Mouse (Mus musculus): ENCODE data around the gene Lsamp. TPM values are rescaled to one million over a fixed set of nuclear protein-coding genes. Genes with fewer than 3 reads are reported as not detected.
A peak's percentile ranks its signal among the peaks of the same experiment; 100 is the strongest.

The Lsamp gene
- polyA plus RNA-seq, 1 experiment from 2014 or later: 168 TPM

- ATAC-seq (ENCODE audit: low read depth): no peak
- Histone ChIP-seq H3K4me2 (ENCODE audit: low read depth, low read length) (no peak overlapping the region), H3K27ac (ENCODE audit: low read depth, low read length) (no peak overlapping the region), H3K9ac (replicated peaks; ENCODE audit: low read depth, low read length) (no peak overlapping the region), H3K27me3 (ENCODE audit: control insufficient read depth, insufficient read depth, low read length) (no peaks in the 10 kb centered on the region), H3K36me3 (ENCODE audit: control insufficient read depth, insufficient read depth, low read length) (no peaks in the 10 kb centered on the region), H3K4me3 (ENCODE audit: low read depth, low read length) (no peak overlapping the region), H3K9me3 (ENCODE audit: control insufficient read depth, low read length) (no peaks in the 10 kb centered on the region), H3K4me1 (ENCODE audit: control insufficient read depth, insufficient read depth, low read length) (no peaks in the 10 kb centered on the region)
- WGBS: 60% methylated on average over 4 of the region's 4 CpGs
Observed at GRCm38 (mm10) chr16:41131053-41131452, 1146.9 kb downstream of the Lsamp start.

- no peaks in the 10 kb centered on the region for H3K4me1 ChIP-seq (ENCODE audit: control insufficient read depth, insufficient read depth, low read length)
- H3K4me3 ChIP-seq (ENCODE audit: low read depth, low read length): no peak overlapping the region
- 78% methylated on average over 1 of the region's 1 CpGs for WGBS
- H3K27ac ChIP-seq (ENCODE audit: low read depth, low read length): no peak overlapping the region
- H3K9me3 ChIP-seq (ENCODE audit: control insufficient read depth, low read length): no peaks in the 10 kb centered on the region
- no peaks in the 10 kb centered on the region for H3K36me3 ChIP-seq (ENCODE audit: control insufficient read depth, insufficient read depth, low read length)
- H3K27me3 ChIP-seq (ENCODE audit: control insufficient read depth, insufficient read depth, low read length): no peaks in the 10 kb centered on the region
- H3K4me2 ChIP-seq (ENCODE audit: low read depth, low read length): no peak overlapping the region
- H3K9ac ChIP-seq (replicated peaks; ENCODE audit: low read depth, low read length): no peak overlapping the region
- ATAC-seq (ENCODE audit: low read depth): no peak
Observed at GRCm38 (mm10) chr16:41172839-41173238, 1188.7 kb downstream of the Lsamp start.

DNA sequence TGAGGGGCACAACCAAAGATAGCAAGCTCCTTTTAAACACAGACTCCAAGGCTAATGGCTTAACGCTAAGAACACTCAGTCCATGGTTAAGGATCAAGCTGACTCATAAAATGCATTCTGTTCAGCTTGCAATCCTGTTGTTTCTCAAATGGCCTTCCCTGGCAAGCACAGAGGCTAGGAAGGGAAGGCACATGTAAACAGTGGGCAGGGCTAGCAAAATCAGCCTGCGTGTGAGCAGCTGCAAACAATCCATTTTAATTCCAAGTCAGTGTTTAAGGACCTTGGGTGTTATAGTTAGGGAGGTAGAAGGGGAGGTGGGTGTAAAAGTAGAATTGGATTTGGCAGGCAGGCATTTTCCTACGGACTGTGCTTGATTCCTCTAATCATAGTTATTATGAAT, 1195.4 kb downstream of the Lsamp start:
- no peaks in the 10 kb centered on the region for H3K27me3 ChIP-seq (ENCODE audit: control insufficient read depth, insufficient read depth, low read length)
- no peak for ATAC-seq (ENCODE audit: low read depth)
- H3K4me2 ChIP-seq (ENCODE audit: low read depth, low read length): no peak overlapping the region
- H3K9ac ChIP-seq (replicated peaks; ENCODE audit: low read depth, low read length): no peak overlapping the region
- no peak overlapping the region for H3K4me3 ChIP-seq (ENCODE audit: low read depth, low read length)
- no peaks in the 10 kb centered on the region for H3K9me3 ChIP-seq (ENCODE audit: control insufficient read depth, low read length)
- peaks cover 3% of the 10 kb centered on the region; the same call in 1 of the 2 replicates for H3K4me1 ChIP-seq (ENCODE audit: control insufficient read depth, insufficient read depth, low read length)
- H3K36me3 ChIP-seq (ENCODE audit: control insufficient read depth, insufficient read depth, low read length): no peaks in the 10 kb centered on the region
- no peak overlapping the region for H3K27ac ChIP-seq (ENCODE audit: low read depth, low read length)
- WGBS: 43% methylated on average over 3 of the region's 3 CpGs

GRCm38 (mm10) chr16:41180867-41181266, 1196.7 kb downstream of the Lsamp start:
- H3K9ac ChIP-seq (replicated peaks; ENCODE audit: low read depth, low read length): no peak overlapping the region
- no peaks in the 10 kb centered on the region for H3K9me3 ChIP-seq (ENCODE audit: control insufficient read depth, low read length)
- 26% methylated on average over 3 of the region's 3 CpGs for whole genome bisulfite sequencing
- H3K36me3 ChIP-seq (ENCODE audit: control insufficient read depth, insufficient read depth, low read length): no peaks in the 10 kb centered on the region
- ATAC-seq (ENCODE audit: low read depth): no peak
- H3K27ac ChIP-seq (ENCODE audit: low read depth, low read length): no peak overlapping the region
- H3K4me2 ChIP-seq (ENCODE audit: low read depth, low read length): no peak overlapping the region
- no peaks in the 10 kb centered on the region for H3K27me3 ChIP-seq (ENCODE audit: control insufficient read depth, insufficient read depth, low read length)
- peaks cover 3% of the 10 kb centered on the region; the same call in 1 of the 2 replicates for H3K4me1 ChIP-seq (ENCODE audit: control insufficient read depth, insufficient read depth, low read length)
- no peak overlapping the region for H3K4me3 ChIP-seq (ENCODE audit: low read depth, low read length)

DNA sequence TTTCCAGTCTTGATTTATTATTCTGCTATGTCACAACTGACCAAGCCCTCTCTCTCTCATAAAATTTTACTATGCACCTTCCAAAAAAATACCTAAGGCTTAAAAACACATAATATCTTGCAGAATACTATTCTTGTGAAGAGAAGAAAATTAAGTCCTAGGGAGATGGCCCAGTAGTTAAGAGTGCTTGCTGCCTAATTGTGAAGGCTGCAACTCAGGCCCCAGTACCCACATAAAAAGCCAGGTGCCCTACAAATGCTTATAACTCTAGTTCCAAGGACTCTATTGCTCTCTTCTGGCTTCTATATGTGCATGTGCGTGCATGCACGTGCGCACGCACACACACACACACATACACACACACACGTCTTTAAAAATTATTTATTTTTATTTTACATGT, 1225.9 kb downstream of the Lsamp start:
- ATAC-seq (ENCODE audit: low read depth): no peak
- 96% methylated on average over 5 of the region's 5 CpGs for WGBS
- no peak overlapping the region for H3K9ac ChIP-seq (replicated peaks; ENCODE audit: low read depth, low read length)

DNA sequence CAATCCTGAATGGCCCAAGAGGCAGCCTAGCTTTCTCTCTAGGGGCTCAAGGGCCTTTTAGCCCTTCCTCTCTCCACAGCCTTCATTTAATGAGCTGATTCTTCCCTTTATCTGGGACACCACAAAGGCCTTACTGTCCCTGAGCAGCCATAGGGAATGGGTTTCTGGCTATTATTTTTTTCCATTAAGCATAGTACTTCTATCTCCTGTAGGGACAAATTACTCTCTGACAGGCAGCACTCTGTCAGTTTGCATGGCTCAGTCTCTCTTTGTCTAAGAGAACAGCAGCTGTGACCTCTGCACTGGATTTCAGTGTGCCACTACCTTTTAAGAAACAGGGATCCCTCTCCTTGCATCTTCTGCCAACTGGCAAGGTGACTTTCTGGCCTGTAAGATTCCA, 1251.7 kb downstream of the Lsamp start:
- Histone ChIP-seq H3K9me3 (ENCODE audit: control insufficient read depth, low read length) (no peaks in the 10 kb centered on the region), H3K36me3 (ENCODE audit: control insufficient read depth, insufficient read depth, low read length) (no peaks in the 10 kb centered on the region), H3K9ac (replicated peaks; ENCODE audit: low read depth, low read length) (no peak overlapping the region), H3K4me2 (ENCODE audit: low read depth, low read length) (no peak overlapping the region), H3K4me3 (ENCODE audit: low read depth, low read length) (no peak overlapping the region), H3K27ac (ENCODE audit: low read depth, low read length) (no peak overlapping the region), H3K4me1 (ENCODE audit: control insufficient read depth, insufficient read depth, low read length) (no peaks in the 10 kb centered on the region), H3K27me3 (ENCODE audit: control insufficient read depth, insufficient read depth, low read length) (no peaks in the 10 kb centered on the region)
- ATAC-seq (ENCODE audit: low read depth): no peak

More for the DNA sequence above, 1225.9 kb downstream of the Lsamp start:
- Histone ChIP-seq H3K4me2 (ENCODE audit: low read depth, low read length) (no peak overlapping the region), H3K27ac (ENCODE audit: low read depth, low read length) (no peak overlapping the region), H3K4me1 (ENCODE audit: control insufficient read depth, insufficient read depth, low read length) (no peaks in the 10 kb centered on the region), H3K36me3 (ENCODE audit: control insufficient read depth, insufficient read depth, low read length) (no peaks in the 10 kb centered on the region), H3K4me3 (ENCODE audit: low read depth, low read length) (no peak overlapping the region), H3K9me3 (ENCODE audit: control insufficient read depth, low read length) (no peaks in the 10 kb centered on the region), H3K27me3 (ENCODE audit: control insufficient read depth, insufficient read depth, low read length) (no peaks in the 10 kb centered on the region)

- ATAC-seq (ENCODE audit: low read depth): no peak
- H3K4me1 ChIP-seq (ENCODE audit: control insufficient read depth, insufficient read depth, low read length): no peaks in the 10 kb centered on the region
- H3K4me3 ChIP-seq (ENCODE audit: low read depth, low read length): no peak overlapping the region
- no peaks in the 10 kb centered on the region for H3K9me3 ChIP-seq (ENCODE audit: control insufficient read depth, low read length)
- 79% methylated on average over 4 of the region's 4 CpGs for WGBS
- H3K4me2 ChIP-seq (ENCODE audit: low read depth, low read length): no peak overlapping the region
- no peaks in the 10 kb centered on the region for H3K36me3 ChIP-seq (ENCODE audit: control insufficient read depth, insufficient read depth, low read length)
- H3K27ac ChIP-seq (ENCODE audit: low read depth, low read length): no peak overlapping the region
- H3K27me3 ChIP-seq (ENCODE audit: control insufficient read depth, insufficient read depth, low read length): no peaks in the 10 kb centered on the region
- H3K9ac ChIP-seq (replicated peaks; ENCODE audit: low read depth, low read length): no peak overlapping the region
Observed at GRCm38 (mm10) chr16:41242841-41243240, 1258.7 kb downstream of the Lsamp start.

DNA sequence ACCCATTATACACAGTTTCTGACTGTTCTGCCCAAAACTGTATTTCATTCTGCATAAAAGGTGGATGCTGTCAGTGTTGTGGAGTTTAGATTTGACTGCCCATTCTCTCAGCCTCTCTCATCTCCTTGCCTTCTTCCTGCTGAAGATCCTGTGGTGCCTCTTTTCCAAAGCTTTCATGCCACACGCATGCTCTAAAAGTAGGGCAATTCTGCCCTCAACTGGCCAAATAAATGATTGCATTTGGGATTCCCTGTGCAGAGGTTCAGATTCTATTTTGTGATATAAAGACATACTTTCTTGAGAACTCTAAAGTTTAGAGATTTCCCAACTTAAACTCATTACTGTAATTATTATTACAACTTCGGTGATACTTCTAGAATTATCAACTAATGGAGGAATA, 1260.5 kb downstream of the Lsamp start:
- WGBS: 15% methylated on average over 2 of the region's 2 CpGs
- H3K27ac ChIP-seq (ENCODE audit: low read depth, low read length): no peak overlapping the region
- H3K4me1 ChIP-seq (ENCODE audit: control insufficient read depth, insufficient read depth, low read length): no peaks in the 10 kb centered on the region
- no peaks in the 10 kb centered on the region for H3K36me3 ChIP-seq (ENCODE audit: control insufficient read depth, insufficient read depth, low read length)
- H3K27me3 ChIP-seq (ENCODE audit: control insufficient read depth, insufficient read depth, low read length): no peaks in the 10 kb centered on the region
- H3K9me3 ChIP-seq (ENCODE audit: control insufficient read depth, low read length): no peaks in the 10 kb centered on the region
- ATAC-seq (ENCODE audit: low read depth): peak; percentile 65; the same call in 1 of the 2 replicates
- no peak overlapping the region for H3K4me2 ChIP-seq (ENCODE audit: low read depth, low read length)
- no peak overlapping the region for H3K9ac ChIP-seq (replicated peaks; ENCODE audit: low read depth, low read length)
- H3K4me3 ChIP-seq (ENCODE audit: low read depth, low read length): no peak overlapping the region

- Histone ChIP-seq H3K36me3 (ENCODE audit: control insufficient read depth, insufficient read depth, low read length) (no peaks in the 10 kb centered on the region), H3K27ac (ENCODE audit: low read depth, low read length) (no peak overlapping the region; the same call in 1 of the 2 replicates), H3K4me1 (ENCODE audit: control insufficient read depth, insufficient read depth, low read length) (no peaks in the 10 kb centered on the region), H3K4me2 (ENCODE audit: low read depth, low read length) (no peak overlapping the region), H3K9ac (replicated peaks; ENCODE audit: low read depth, low read length) (no peak overlapping the region), H3K9me3 (ENCODE audit: control insufficient read depth, low read length) (no peaks in the 10 kb centered on the region), H3K27me3 (ENCODE audit: control insufficient read depth, insufficient read depth, low read length) (no peaks in the 10 kb centered on the region), H3K4me3 (ENCODE audit: low read depth, low read length) (no peak overlapping the region)
- WGBS: 52% methylated on average over 12 of the region's 12 CpGs
- ATAC-seq (ENCODE audit: low read depth): peak; percentile 82
Observed at GRCm38 (mm10) chr16:41258145-41259035, 1274.2 kb downstream of the Lsamp start.
